Mouse (Mus musculus) MEL (cell line): ENCODE data around the gene Gm34653. TPM values are rescaled to one million over a fixed set of nuclear protein-coding genes. Genes with fewer than 3 reads are reported as not detected.
"Not testable (repeated sequence)": the region's sequence is repeated elsewhere in the genome, so short reads cannot be mapped to it uniquely, and the experiment has no call there.

Experiments
- DNase-seq: peaks from one replicate; pipeline ENCODE4 v3.0.0; 2011; ENCODE audit warnings: low read depth, low spot score
- H3K27ac ChIP-seq: 2 replicates; pipeline ENCODE4 v1.5.1; 2012; ENCODE audit warnings: low read depth, mild to moderate bottlenecking, control low read depth, low read length, moderate library complexity; ENCODE audit not compliant: control insufficient read depth
- H3K27me3 ChIP-seq, 2 experiments: fragments of 150-350 bp in 1 of 2; sonication (generic) in 1 of 2; 2 replicates each; pipeline ENCODE4 v1.6.1; 2012; ENCODE audit warnings: low read length in 2 of 2, mild to moderate bottlenecking in 2 of 2, improper control_type of control experiment in 1 of 2, moderate library complexity in 1 of 2; ENCODE audit not compliant: insufficient read depth in 2 of 2, control insufficient read depth in 1 of 2
- H3K36me3 ChIP-seq, 2 experiments: 2 replicates each; pipeline ENCODE4 v1.6.1; 2012 to 2014; ENCODE audit warnings: low read length in 2 of 2, improper control_type of control experiment in 1 of 2, inconsistent platforms in 1 of 2, mild to moderate bottlenecking in 1 of 2; ENCODE audit not compliant: insufficient read depth in 2 of 2, control insufficient read depth in 1 of 2
- H3K4me1 ChIP-seq, 2 experiments: fragments of 150-350 bp in 1 of 2; sonication (generic) in 1 of 2; 2 replicates each; pipeline ENCODE4 v1.6.1; 2012; ENCODE audit warnings: low read length in 2 of 2, improper control_type of control experiment in 1 of 2, mild to moderate bottlenecking in 1 of 2; ENCODE audit not compliant: insufficient read depth in 2 of 2, control insufficient read depth in 1 of 2
- H3K4me3 ChIP-seq, 2 experiments: fragments of 150-350 bp in 1 of 2; sonication (generic) in 1 of 2; 2 replicates each; pipeline ENCODE4 v1.5.1; 2012; ENCODE audit warnings: low read depth in 2 of 2, low read length in 2 of 2, mild to moderate bottlenecking in 2 of 2, moderate library complexity in 2 of 2, control low read depth in 1 of 2, improper control_type of control experiment in 1 of 2; ENCODE audit not compliant: control insufficient read depth in 1 of 2, insufficient read depth in 1 of 2
- H3K79me2 ChIP-seq: 2 replicates; pipeline ENCODE4 v1.6.1; 2012; ENCODE audit warnings: mild to moderate bottlenecking, low read length, moderate library complexity; ENCODE audit not compliant: control insufficient read depth, poor library complexity, insufficient read depth
- H3K9ac ChIP-seq: 2 replicates; pipeline ENCODE4 v1.6.1; 2012; ENCODE audit warnings: low read depth, mild to moderate bottlenecking, control low read depth, low read length, moderate library complexity; ENCODE audit not compliant: control insufficient read depth, poor library complexity, severe bottlenecking
- H3K9me3 ChIP-seq: fragments of 150-350 bp; sonication (generic); replicated peaks from 2 replicates; pipeline ENCODE4 v1.6.1; 2012; ENCODE audit warnings: mild to moderate bottlenecking, low read length, improper control_type of control experiment, moderate library complexity; ENCODE audit not compliant: insufficient read depth
- CTCF ChIP-seq, 3 experiments: IDR thresholded peaks in 2 of 3; conservative IDR thresholded peaks in 1 of 3; 2 replicates each; pipeline ENCODE4 v1.5.1; 2011 to 2012; ENCODE audit warnings: low read length in 3 of 3, low read depth in 2 of 3, mild to moderate bottlenecking in 2 of 3, improper control_type of control experiment in 1 of 3, inconsistent platforms in 1 of 3, mixed read lengths in 1 of 3, moderate library complexity in 1 of 3; ENCODE audit not compliant: control insufficient read depth in 1 of 3, insufficient read depth in 1 of 3, poor library complexity in 1 of 3, severe bottlenecking in 1 of 3
- ELF1 ChIP-seq: IDR thresholded peaks from 2 replicates; pipeline ENCODE4 v1.6.1; 2014; ENCODE audit warnings: low read depth, mild to moderate bottlenecking, inconsistent platforms, low read length, improper control_type of control experiment, moderate library complexity
- MAX ChIP-seq: IDR thresholded peaks from 2 replicates; pipeline ENCODE4 v1.6.1; 2011; ENCODE audit warnings: low read length, improper control_type of control experiment
- MYC ChIP-seq: IDR thresholded peaks from 2 replicates; pipeline ENCODE4 v1.6.1; 2011; ENCODE audit warnings: low read depth, mild to moderate bottlenecking, low read length, improper control_type of control experiment, moderate library complexity
- RAD21 ChIP-seq: IDR thresholded peaks from 2 replicates; pipeline ENCODE4 v1.6.1; 2011; ENCODE audit warnings: mild to moderate bottlenecking, low read depth, low read length, improper control_type of control experiment
- SMC3 ChIP-seq: IDR thresholded peaks from 2 replicates; pipeline ENCODE4 v1.6.1; 2011; ENCODE audit warnings: low read depth, low read length, improper control_type of control experiment
- UBTF ChIP-seq: IDR thresholded peaks from 2 replicates; pipeline ENCODE4 v1.6.1; 2012; ENCODE audit warnings: low read depth, mild to moderate bottlenecking, inconsistent platforms, low read length, improper control_type of control experiment, moderate library complexity, borderline replicate concordance; ENCODE audit not compliant: insufficient read depth
- USF1 ChIP-seq: IDR thresholded peaks from 2 replicates; pipeline ENCODE4 v1.6.1; 2014; ENCODE audit warnings: low read depth, mild to moderate bottlenecking, inconsistent platforms, low read length, improper control_type of control experiment, moderate library complexity
- ZC3H11A ChIP-seq: IDR thresholded peaks from 2 replicates; pipeline ENCODE4 v1.6.1; 2012; ENCODE audit warnings: low read depth, mild to moderate bottlenecking, inconsistent platforms, low read length, improper control_type of control experiment
- polyA plus RNA-seq, 2 experiments: library from polyadenylated mRNA; stranded (reverse) in 1 of 2; unstranded in 1 of 2; fragments of >175 nt in 1 of 2; fragments of >200 nt in 1 of 2; gene quantifications; 2 replicates each; pipeline versions ENCODE4 v1.2.1 to v1.2.4; 2012; ENCODE audit warnings: low replicate concordance in 2 of 2, low read depth in 1 of 2; ENCODE audit not compliant: insufficient read length in 2 of 2, insufficient read depth in 1 of 2, missing spikeins in 1 of 2
- total RNA-seq: library from RNA; depleted of rRNA; stranded (reverse); fragments of 300-350 nt; gene quantifications from 2 replicates; pipeline ENCODE4 v1.2.3, GENCODE M21; 2012

The Gm34653 gene
- total and polyA plus RNA-seq, 3 experiments: 0.08 to 0.10 TPM; not detected in 1

- DNase-seq: no peak
Measured at GRCm38 (mm10) chr2:34835669-34836068, 2.9 kb downstream of the Gm34653 start.

GRCm38 (mm10) chr2:34840143-34840542 is 7.3 kb downstream of the Gm34653 start:
- H3K4me1 ChIP-seq, H3K9me3 ChIP-seq, H3K9ac ChIP-seq, H3K79me2 ChIP-seq, H3K36me3 ChIP-seq, H3K27ac ChIP-seq, H3K27me3 ChIP-seq, H3K4me3 ChIP-seq: not testable (repeated sequence)
- DNase-seq: peak; percentile 40
- TF ChIP-seq CTCF (IDR thresholded peaks at IDR 0.05 in 2 of 3, conservative IDR thresholded peaks at IDR 0.05 in 1 of 3; ENCODE audit: control insufficient read depth in 1 of 3, insufficient read depth in 1 of 3, low read depth in 2 of 3, low read length in 3 of 3, poor library complexity in 1 of 3, severe bottlenecking in 1 of 3) (peak; percentile 14 to 69 (median 51); a peak in 4 of 6 replicates), ZC3H11A (peak; percentile 50; the same call in 1 of the 2 replicates), MYC (peak; percentile 84), MAX (peak; percentile 33; the same call in 1 of the 2 replicates), RAD21 (peak; percentile 55), SMC3 (peak; percentile 55)

More at GRCm38 (mm10) chr2:34835669-34836068, 2.9 kb downstream of the Gm34653 start:
- Histone ChIP-seq H3K36me3 (peaks cover 0 to 5% of the 10 kb centered on the region in 2 experiments; a peak in 1 of 4 replicates), H3K27ac (no peak overlapping the region), H3K9me3 (no peaks in the 10 kb centered on the region), H3K79me2 (peaks cover 2% of the 10 kb centered on the region; the same call in 1 of the 2 replicates), H3K27me3 (0 out of 4 replicates have a peak, but pooled peaks cover 0 to 1% of the 10 kb centered on the region in 2 experiments), H3K4me1 (peaks cover 2 to 3% of the 10 kb centered on the region in 2 experiments; a peak in 2 of 4 replicates), H3K4me3 (no peak overlapping the region), H3K9ac (no peak overlapping the region)
- TF ChIP-seq USF1: peak; percentile 62; the same call in 1 of the 2 replicates
- TF ChIP-seq ELF1: no peak

GRCm38 (mm10) chr2:34841706-34842105 is 8.9 kb downstream of the Gm34653 start:
- Histone ChIP-seq H3K27ac (no peak overlapping the region), H3K4me3 (no peak overlapping the region), H3K27me3 (0 out of 4 replicates have a peak, but pooled peaks cover 0 to 1% of the 10 kb centered on the region in 2 experiments), H3K36me3 (no peaks in the 10 kb centered on the region), H3K4me1 (no peaks in the 10 kb centered on the region; a peak in 1 of 4 replicates), H3K9ac (no peak overlapping the region), H3K79me2 (no peaks in the 10 kb centered on the region), H3K9me3 (no peaks in the 10 kb centered on the region)
- no peak for TF ChIP-seq UBTF
- DNase-seq: no peak
